Mouse (Mus musculus): ENCODE results near the gene Sult6b1.

The Sult6b1 gene

DNA sequence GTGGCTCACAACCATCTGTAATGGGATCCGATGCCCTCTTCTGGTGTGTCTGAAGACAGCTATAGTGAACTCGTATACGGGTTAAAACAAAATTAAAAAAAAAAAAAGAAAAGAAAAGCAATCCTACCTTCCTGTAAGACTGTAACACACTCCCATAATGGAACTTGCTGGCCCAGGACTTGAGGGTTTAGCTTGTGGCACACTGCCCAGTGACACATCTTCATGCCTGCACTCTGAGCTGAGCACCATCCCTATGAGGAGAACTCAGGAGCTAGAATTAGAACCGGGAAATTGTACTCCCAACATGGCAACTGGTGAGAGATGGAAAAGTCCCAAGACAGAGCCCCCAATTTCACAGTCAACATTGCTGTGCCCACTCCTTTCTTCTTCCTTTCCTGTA lies 23.5 kb downstream of the Sult6b1 start:
- DNase-seq, result no peak

GRCm38 (mm10) chr17:78882401-78883112 lies 24.2 kb downstream of the Sult6b1 start, which contains the start of gene Eif2ak2:
TSS of gene Eif2ak2 (minus strand) at chr17:78882573.
- DNase-seq, result peak; percentile 84

GRCm38 (mm10) chr17:78881878-78882304 lies 24.9 kb downstream of the Sult6b1 start:
- DNase-seq, result peak; percentile 2

GRCm38 (mm10) chr17:78873886-78874285 lies 32.9 kb downstream of the Sult6b1 start:
- DNase-seq, result no peak

DNA sequence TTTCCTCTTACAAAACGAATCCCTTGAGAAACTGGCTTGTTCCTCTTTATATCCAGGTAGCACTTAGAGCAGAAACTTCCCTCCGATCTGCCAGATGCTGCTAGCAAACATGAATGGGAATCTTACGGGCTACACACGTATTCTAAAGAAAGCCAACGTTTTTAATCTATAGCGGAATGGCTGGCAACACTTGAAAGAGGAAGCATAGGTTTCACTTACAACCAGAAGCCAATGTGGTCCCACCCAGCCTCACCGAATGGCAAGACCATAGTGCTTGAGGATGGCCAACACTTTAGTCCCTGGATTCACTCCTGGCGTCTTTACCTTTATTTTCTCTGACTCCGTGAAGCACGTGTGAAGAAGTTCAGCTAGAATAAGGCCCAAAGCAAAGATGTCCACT lies 50.5 kb downstream of the Sult6b1 start:
- no peak for DNase-seq

DNA sequence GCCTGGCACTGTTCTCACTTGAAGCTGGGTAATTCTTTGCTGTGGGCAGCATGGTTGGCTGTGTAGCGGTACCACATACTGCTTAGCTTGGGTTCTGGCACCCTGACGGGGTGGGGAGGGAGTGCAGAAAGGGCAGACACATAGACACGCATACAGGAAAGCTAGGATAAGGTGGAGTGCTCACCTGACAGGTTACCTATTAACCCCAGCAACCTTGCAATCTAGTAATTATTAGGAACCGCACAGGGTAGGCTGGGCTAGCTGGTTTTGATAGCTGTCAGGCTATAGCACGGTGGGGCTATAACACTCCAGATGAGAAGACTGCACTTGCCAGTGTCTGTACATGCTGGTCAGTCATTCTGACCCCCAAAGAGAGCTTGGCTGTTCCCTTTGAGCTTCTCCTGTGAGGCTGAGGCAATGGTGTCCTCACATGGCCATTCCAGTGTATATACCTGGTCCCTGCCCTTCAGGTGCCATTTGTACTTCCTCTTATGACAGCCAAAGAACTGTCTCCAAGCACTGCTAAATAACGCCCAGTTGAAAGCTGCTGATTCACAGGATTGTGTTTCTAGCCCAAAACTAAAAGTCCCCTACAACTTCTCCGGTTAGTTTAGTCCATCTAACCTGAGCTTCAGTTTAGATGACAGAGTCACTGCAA lies 64.4 kb downstream of the Sult6b1 start:
- no peak for DNase-seq

- no peak for DNase-seq
Measured at GRCm38 (mm10) chr17:78836056-78836455, 70.7 kb downstream of the Sult6b1 start.

- DNase-seq, result peak; percentile 99
Measured at GRCm38 (mm10) chr17:78834856-78835835, 71.6 kb downstream of the Sult6b1 start, which contains the start of the genes Heatr5b and Gpatch11. TSS of gene Heatr5b (minus strand) at chr17:78835364. TSS of gene Gpatch11 (plus strand) at chr17:78835567.

All from lung, postnatal 14 days (tissue).